Mouse (Mus musculus): Measurements from ENCODE around the gene Olfr1143.

Olfr1143 gene

GRCm38 (mm10) chr2:87800292-87800691, at the start of gene Olfr1143:
Gene Olfr1143 (plus strand): TSS chr2:87800592.
- no peak for DNase-seq (ENCODE audit: low spot score)

- no peak for DNase-seq (ENCODE audit: low spot score)
These were observed 46.5 kb upstream of the Olfr1143 start, which contains the start of gene Olfr1141 for GRCm38 (mm10) chr2:87753891-87754290. Gene Olfr1141 (minus strand): TSS chr2:87753991.

- no peak for DNase-seq (ENCODE audit: low spot score)
These were observed 24.2 kb upstream of the Olfr1143 start for GRCm38 (mm10) chr2:87776143-87776542.

GRCm38 (mm10) chr2:87779183-87779582, 21.2 kb upstream of the Olfr1143 start, which contains the start of gene Olfr152:
Gene Olfr152 (plus strand): TSS chr2:87779483.
- DNase-seq (ENCODE audit: low spot score), result no peak

- DNase-seq (ENCODE audit: low spot score), result no peak
These were observed 9.1 kb downstream of the Olfr1143 start, which contains the start of gene Olfr1145 for GRCm38 (mm10) chr2:87809522-87809921. Gene Olfr1145 (plus strand): TSS chr2:87809822.

- DNase-seq (ENCODE audit: low spot score), result no peak
These were observed 29.8 kb downstream of the Olfr1143 start, which contains the start of gene Olfr1148 for GRCm38 (mm10) chr2:87830233-87830632. Gene Olfr1148 (plus strand): TSS chr2:87830533.

GRCm38 (mm10) chr2:87843693-87844092, 43.3 kb downstream of the Olfr1143 start, which contains the start of gene Olfr1150-ps1:
Gene Olfr1150-ps1 (plus strand): TSS chr2:87843993.
- no peak for DNase-seq (ENCODE audit: low spot score)

Data from testis, postnatal 10 days (tissue).